Mouse (Mus musculus) macrophage (primary cell): ENCODE data around the gene Ece1. TPM values are rescaled to one million over a fixed set of nuclear protein-coding genes. Genes with fewer than 3 reads are reported as not detected.
A peak's percentile ranks its signal among the peaks of the same experiment; 100 is the strongest.

ENCODE experiments used
- H3K27ac ChIP-seq: fragments of 350-480 bp; formaldehyde crosslinking; 2 replicates; pipeline ENCODE4 v1.9.0; 2021
- H3K36me3 ChIP-seq: fragments of 350-480 bp; formaldehyde crosslinking; 2 replicates; pipeline ENCODE4 v1.9.0; 2021; ENCODE audit errors: inconsistent target
- H3K4me3 ChIP-seq: fragments of 350-480 bp; formaldehyde crosslinking; 2 replicates; pipeline ENCODE4 v1.9.0; 2021; ENCODE audit errors: inconsistent target
- H3K79me2 ChIP-seq: fragments of 350-480 bp; formaldehyde crosslinking; 2 replicates; pipeline ENCODE4 v1.9.0; 2021; ENCODE audit errors: inconsistent target
- WGBS: methylation state at CpG from one replicate; pipeline ENCODE4 v1.1.7; 2026; ENCODE audit warnings: inconsistent platforms; ENCODE audit not compliant: missing documents; 5-methylcytosine and 5-hydroxymethylcytosine counted together
- polyA plus RNA-seq: library from polyadenylated mRNA; stranded (reverse); fragments of 250-400 nt; gene quantifications from 3 replicates; pipeline ENCODE4 v1.2.4, GENCODE M21; 2018; ENCODE audit warnings: inconsistent platforms
- total RNA-seq, 78 experiments: library from RNA; depleted of rRNA; stranded (reverse); fragments of 250-400 nt; gene quantifications; 1 replicate in 9 of 78; 2 replicates in 24 of 78; 3 replicates in 43 of 78; 4 replicates in 2 of 78; pipeline ENCODE4 v1.2.4; 2018; ENCODE audit warnings: inconsistent platforms in 56 of 78

Ece1 gene
- total RNA-seq (2018; cell fraction: chromatin; rRNA removed) = 100 to 1,000 TPM in 1 of 26 experiments, 10 to 100 TPM in 20, 1 to 10 TPM in 5; 4.7 to 106 (median 17.9) TPM
- 10 to 100 TPM; 20.8 to 88.6 (median 41.4) TPM for total RNA-seq (2018; cell fraction: cytosol; rRNA removed)
- total RNA-seq (2018; cell fraction: nucleus; rRNA removed) = 100 to 1,000 TPM in 1 of 26 experiments, 10 to 100 TPM in 25; 26.0 to 107 (median 46.3) TPM
- 31.0 to 41.6 TPM (median 31.7 TPM) in 3 replicates for polyA plus RNA-seq

DNA sequence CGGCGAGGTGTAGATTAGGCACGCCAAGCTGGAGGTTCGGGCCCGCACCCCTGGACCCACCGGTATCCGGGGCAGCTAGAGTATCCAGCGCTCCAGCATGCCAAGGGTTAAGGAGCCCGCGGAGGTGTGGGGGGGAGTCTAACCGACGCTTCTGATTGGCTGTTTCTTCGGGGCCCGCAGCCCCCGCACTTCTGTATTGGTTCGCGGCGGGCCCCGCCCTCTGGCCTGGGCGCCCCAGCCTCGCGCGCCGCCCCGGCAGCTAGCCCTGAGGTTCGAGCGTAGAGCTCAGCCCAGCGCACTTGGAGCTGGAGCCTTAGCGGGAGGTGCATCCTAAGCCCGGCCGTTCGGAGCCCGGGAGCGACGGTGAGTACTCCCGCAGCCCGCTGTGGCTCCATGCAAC is at the start of gene Ece1:
Gene Ece1, plus strand, starts transcription at position 219 of the 400 bp plus-strand sequence.
- no peak within 1 kb of the TSS for H3K27ac ChIP-seq
- peak within 1 kb of the TSS; percentile 51 for H3K4me3 ChIP-seq
- WGBS = 1% methylated on average over 35 of the region's 37 CpGs
- no peaks in the 10 kb centered on the region; the same call in 1 of the 2 replicates for H3K79me2 ChIP-seq
- no peaks in the 10 kb centered on the region for H3K36me3 ChIP-seq

DNA sequence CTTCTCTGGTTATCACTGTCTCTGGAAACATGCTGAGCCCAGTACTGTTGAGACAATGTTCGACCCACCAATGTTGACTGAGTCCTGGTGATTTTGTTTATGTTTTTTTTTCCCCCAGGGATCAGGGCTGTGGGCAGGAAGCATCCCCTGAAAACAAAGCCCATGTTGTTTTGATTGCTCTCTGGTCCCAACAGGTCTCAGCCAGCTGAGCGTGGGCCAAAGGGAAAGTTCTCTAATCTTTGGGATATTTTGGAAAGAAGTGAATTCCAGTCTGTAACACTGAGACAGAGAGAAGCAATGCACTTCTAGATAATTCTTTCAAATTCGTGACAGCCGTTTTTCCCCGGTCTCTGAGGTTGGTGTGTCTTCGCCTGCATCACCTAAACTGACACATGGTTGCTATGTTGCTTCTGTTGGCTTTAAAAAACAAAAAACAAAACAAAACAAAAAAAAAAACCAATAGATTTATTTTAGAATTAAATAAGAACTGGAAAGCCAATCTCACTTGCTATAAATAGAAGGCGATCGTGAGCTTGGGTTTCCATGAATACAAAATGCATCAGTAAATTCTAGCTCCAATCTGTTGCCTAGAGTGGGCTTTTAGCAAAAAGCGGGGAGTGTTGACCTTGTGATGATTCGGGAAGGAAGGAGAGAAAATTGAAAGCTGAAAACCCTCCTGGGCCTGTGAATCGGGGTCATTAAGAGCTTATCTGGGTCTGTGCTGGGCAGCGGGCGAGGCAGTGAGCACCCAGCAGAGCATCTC is 48.9 kb upstream of the Ece1 start:
- Histone ChIP-seq H3K4me3 (no peak overlapping the region), H3K79me2 (no peaks in the 10 kb centered on the region), H3K27ac (no peak overlapping the region), H3K36me3 (no peaks in the 10 kb centered on the region)
- WGBS = 88% methylated on average over 12 of the region's 13 CpGs

DNA sequence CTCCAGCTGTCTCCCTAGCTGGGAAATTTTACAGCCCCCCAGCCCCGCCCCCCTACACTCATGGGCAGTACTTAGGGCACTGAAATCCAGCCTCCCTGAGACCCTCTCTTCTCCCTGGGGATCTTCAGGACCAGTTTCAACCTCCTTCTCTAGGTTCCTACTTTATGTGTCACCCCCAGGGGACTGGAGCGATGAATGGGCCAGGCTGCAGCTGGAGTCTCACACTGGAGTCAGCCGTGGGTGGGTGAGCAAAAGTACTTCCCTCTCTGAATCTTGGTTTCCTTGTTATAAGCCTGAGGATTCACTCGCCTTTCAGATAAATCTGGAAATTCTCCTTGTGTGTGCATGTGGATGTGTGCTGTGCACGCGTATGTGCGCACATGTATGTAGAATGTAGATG is 47.9 kb upstream of the Ece1 start:
- H3K4me3 ChIP-seq = no peak overlapping the region
- H3K27ac ChIP-seq = no peak overlapping the region
- 80% methylated on average over 7 of the region's 7 CpGs for WGBS
- no peaks in the 10 kb centered on the region for H3K79me2 ChIP-seq
- no peaks in the 10 kb centered on the region for H3K36me3 ChIP-seq

DNA sequence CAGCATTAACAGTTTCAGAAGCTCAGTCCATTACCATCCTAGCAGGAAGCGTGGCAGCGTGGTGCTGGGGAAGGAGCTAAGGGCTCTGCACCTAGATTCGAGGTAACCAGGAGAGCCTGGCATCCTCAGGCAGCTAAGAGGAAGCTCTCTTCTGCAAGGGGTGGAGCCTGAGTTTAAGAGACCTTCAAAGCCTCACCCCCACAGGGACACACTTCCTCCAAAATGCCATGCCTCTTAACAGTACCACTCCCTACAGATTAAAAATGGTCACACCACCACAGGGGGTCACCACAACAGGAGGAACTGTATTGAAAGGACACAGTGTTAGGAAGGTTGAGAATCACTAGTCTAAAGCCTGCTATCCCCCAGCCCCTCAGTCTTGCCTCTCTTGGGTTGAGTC is 46.6 kb upstream of the Ece1 start:
- H3K79me2 ChIP-seq = no peaks in the 10 kb centered on the region
- 39% methylated on average over 3 of the region's 3 CpGs for WGBS
- H3K36me3 ChIP-seq = no peaks in the 10 kb centered on the region
- H3K27ac ChIP-seq = no peak overlapping the region
- H3K4me3 ChIP-seq = no peak overlapping the region

DNA sequence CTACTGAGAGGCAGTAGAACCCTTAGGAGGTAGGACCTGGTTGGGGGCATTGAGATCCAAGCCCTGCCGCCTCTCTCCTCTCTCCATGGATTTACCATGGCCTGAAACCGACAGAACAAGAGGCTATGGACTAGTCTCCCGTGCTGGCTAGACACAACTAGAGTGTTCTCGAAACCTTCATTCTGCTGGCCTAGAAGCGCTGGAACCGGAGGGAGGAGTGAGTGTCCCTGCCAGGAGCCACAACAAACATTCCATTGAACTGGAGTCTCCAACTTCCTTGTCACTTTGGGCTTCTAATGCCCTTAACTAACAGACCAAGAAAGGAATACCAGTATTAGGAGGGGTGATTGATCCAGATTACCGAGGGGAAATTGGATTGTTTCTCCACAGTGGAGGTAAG is 45.8 kb upstream of the Ece1 start:
- 90% methylated on average over 7 of the region's 7 CpGs for WGBS
- H3K79me2 ChIP-seq = no peaks in the 10 kb centered on the region
- H3K36me3 ChIP-seq = no peaks in the 10 kb centered on the region
- no peak overlapping the region for H3K4me3 ChIP-seq
- H3K27ac ChIP-seq = no peak overlapping the region

DNA sequence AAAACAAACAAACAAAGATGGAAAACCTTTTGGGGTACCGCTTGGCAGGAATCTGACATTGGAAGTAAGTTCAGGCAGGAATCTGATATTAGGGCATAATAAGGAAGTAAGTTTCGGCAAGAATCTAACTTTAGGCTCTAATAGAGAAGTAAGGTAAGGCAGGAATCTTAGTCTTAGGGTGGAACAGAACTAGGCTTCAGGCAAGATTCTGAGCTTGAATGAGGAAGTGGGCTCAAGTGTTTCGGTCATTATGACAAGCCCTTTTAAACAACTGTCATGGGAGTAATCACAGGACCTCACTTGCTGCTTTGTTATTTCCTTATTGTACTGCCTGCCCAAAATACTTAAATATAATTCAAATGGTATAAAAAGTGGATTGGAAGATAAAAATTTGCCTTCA is 43.7 kb upstream of the Ece1 start:
- Histone ChIP-seq H3K79me2 (no peaks in the 10 kb centered on the region), H3K27ac (no peak overlapping the region), H3K36me3 (no peaks in the 10 kb centered on the region), H3K4me3 (no peak overlapping the region)
- 39% methylated on average over 3 of the region's 3 CpGs for WGBS

DNA sequence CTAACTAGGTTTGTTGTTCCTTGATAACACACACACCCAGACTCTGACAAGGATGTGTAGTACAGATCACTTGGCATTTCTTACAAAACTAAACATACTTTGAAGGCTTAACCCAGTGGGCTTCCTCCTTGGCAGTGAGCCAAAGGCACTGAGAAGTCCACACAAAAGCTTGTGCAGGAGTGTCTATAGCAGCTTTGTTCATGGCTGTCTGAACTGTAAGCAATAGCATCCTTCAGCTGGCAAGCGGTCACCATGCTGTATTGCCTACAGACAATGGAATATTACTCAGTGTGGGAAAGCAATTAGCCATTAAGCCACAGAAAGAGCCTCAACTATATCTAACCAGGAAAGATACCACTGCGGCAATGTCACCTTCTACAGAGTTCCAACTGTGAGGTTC is 42.5 kb upstream of the Ece1 start:
- H3K27ac ChIP-seq = no peak overlapping the region
- WGBS = 91% methylated on average over 2 of the region's 2 CpGs

DNA sequence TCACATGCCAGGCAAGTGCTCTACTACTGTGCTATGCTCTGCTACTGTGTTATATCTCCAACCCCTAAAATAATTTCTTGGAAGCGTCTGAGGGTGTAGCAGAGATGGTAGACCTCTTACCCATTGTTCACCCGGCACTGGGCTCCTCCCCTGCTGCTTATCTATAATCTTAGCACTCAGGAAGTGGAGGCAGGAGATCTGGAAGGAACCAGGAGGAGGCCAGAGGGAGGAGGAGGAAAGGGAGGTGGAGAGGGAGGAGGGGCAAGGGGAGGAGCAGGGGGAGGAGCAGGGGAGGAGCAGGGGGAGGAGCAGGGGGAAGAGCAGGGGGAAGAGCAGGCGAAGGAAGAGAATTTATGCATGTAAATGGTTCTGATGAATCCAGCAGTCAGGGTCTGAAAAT is 41.3 kb upstream of the Ece1 start:
- H3K27ac ChIP-seq = no peak overlapping the region
- no peaks in the 10 kb centered on the region for H3K79me2 ChIP-seq
- no peak overlapping the region for H3K4me3 ChIP-seq
- H3K36me3 ChIP-seq = no peaks in the 10 kb centered on the region
- WGBS = 80% methylated on average over 3 of the region's 3 CpGs

More for the DNA sequence above, 42.5 kb upstream of the Ece1 start:
- Histone ChIP-seq H3K4me3 (no peak overlapping the region), H3K79me2 (no peaks in the 10 kb centered on the region), H3K36me3 (no peaks in the 10 kb centered on the region)

DNA sequence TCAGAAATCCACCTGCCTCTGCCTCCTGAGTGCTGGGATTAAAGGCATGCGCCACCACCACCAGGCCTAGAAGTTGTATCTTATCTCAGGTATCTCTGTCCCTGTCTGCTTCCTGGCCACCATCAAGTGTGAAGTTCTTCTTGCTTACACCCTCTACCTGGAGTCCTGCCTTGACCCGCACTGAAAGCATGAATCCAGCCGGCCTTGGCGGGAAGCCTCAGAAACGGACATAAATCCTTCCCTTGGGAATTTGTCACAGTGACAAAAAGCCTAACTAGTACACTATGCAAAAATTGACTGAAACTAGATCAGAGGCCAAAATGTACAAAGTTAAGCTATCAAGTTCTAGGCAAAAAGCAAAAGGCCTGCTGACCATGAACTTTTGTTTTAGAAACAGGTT is 39.5 kb upstream of the Ece1 start:
- no peak overlapping the region for H3K4me3 ChIP-seq
- 97% methylated on average over 5 of the region's 5 CpGs for WGBS
- no peaks in the 10 kb centered on the region for H3K36me3 ChIP-seq
- no peak overlapping the region for H3K27ac ChIP-seq
- H3K79me2 ChIP-seq = no peaks in the 10 kb centered on the region

DNA sequence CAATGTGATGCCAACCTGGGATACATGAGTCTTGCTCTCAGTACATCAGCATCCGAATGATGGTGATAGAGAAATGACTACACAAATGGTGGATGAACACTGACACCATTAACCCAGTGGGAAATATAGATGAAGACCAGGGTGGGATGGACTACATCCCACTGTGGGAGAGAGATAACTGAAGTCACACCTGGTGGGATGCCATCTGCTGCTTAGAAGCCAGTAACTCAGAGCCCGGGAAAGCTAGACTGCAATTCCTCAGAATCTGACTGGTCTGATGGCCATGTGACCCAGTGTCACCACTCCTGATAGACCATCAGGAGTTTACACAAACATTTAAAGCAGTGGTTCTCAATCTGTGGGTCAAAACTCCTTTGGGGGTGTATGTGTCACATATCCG is 38.5 kb upstream of the Ece1 start:
- H3K27ac ChIP-seq = no peak overlapping the region
- H3K79me2 ChIP-seq = no peaks in the 10 kb centered on the region
- H3K36me3 ChIP-seq = no peaks in the 10 kb centered on the region
- no peak overlapping the region for H3K4me3 ChIP-seq
- WGBS = 92% methylated on average over 3 of the region's 3 CpGs

DNA sequence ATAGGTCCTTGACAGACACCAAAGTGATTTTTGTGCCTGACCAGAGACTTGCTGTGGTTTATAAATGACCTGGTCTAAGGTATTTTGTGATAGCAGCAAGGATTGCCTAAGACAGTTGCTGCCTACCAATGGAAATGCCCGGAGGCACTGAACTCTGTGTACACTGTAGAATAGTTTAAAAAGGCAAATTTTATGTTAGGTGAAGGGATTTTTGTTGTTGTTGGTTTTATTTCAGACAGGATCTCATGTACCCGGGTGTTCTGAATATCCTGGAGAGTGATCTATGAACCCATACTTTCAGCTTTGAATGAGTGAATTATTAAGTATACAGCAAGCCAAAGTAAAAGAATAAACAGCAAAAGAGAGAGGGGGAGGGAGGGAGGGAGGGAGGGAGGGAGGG is 37.2 kb upstream of the Ece1 start:
- Histone ChIP-seq H3K27ac (no peak overlapping the region), H3K36me3 (no peaks in the 10 kb centered on the region), H3K79me2 (no peaks in the 10 kb centered on the region), H3K4me3 (no peak overlapping the region)
- 86% methylated on average over 2 of the region's 2 CpGs for WGBS

DNA sequence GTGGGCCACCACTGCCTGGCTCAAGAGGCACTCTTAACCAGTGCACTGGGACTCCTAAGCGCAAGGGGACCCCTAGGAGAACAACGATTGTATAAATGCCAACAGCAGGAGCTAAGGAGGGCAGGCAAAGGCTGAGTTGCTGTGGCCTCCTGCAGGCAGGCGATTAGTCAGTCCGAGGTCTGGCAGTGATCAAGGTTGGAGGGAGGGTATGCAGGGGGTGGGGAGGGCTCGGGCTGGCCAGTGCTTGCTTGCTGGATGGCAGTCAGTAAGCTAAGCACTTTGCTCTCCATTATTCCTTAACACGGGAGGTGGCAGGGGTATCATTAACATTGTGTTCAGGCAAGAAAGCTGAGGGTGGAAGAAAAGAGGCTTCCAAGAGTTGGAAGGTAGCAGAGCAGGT is 31.7 kb upstream of the Ece1 start:
- H3K4me3 ChIP-seq = no peak overlapping the region
- 50% methylated on average over 6 of the region's 6 CpGs for WGBS
- no peaks in the 10 kb centered on the region for H3K36me3 ChIP-seq
- no peak overlapping the region for H3K27ac ChIP-seq
- H3K79me2 ChIP-seq = no peaks in the 10 kb centered on the region

DNA sequence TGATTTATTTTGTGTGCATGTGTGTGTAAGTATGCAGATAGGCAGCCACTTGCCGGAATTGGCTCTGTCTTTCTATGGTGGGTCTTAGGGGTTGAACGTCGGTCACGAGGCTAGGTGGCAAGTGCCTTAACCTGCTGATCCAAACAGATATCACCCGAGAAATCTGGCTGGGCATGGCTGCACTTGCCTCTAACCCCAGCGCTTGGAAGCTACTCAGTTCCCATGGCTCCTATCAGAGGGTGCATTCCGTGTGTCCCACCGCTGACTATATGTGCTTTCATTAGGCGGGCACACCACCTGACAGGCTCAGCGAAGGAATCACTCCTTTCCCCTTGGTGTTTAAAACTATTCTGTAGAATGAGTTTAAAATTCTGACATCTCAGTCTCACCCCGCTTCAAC is 30.4 kb upstream of the Ece1 start:
- WGBS = 88% methylated on average over 10 of the region's 11 CpGs
- Histone ChIP-seq H3K27ac (no peak overlapping the region), H3K79me2 (no peaks in the 10 kb centered on the region), H3K4me3 (no peak overlapping the region), H3K36me3 (no peaks in the 10 kb centered on the region)

DNA sequence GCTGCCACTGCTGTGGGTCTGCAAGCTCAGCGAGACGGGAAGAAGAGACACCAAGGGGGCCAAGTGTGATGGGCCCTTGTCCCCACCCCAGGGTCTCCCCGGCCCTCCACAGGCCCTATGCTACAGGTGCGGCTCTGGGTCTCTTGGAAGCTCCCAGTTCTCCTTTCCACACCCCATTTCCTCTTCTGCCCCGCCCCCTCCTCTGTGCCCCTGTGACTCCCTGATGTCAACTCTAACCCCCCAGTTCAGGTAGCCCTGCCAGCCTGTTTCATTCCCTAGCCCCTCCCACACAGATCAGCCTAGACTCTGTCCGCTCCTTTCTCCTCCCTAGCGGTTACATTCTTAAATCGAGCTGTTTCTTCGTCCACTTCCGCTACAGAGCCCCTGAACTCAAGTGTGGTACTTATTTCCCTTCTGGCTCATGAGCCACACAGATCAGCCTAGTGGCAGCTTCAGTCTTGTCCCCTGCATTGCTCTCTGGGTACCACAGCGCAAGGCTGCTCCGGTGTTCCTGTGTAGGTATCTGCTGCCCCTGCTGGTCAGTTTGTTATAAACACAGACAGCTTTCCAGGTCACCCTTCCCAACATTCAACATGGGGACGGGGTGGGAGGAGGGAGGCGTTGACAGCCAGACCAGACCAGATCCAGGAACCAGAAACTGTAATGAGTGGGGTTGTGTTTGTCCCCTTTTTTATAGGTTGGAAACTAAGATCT is 26.3 kb upstream of the Ece1 start:
- Histone ChIP-seq H3K27ac (no peak overlapping the region), H3K36me3 (no peaks in the 10 kb centered on the region), H3K4me3 (no peak overlapping the region), H3K79me2 (no peaks in the 10 kb centered on the region)
- 13% methylated on average over 13 of the region's 14 CpGs for WGBS

DNA sequence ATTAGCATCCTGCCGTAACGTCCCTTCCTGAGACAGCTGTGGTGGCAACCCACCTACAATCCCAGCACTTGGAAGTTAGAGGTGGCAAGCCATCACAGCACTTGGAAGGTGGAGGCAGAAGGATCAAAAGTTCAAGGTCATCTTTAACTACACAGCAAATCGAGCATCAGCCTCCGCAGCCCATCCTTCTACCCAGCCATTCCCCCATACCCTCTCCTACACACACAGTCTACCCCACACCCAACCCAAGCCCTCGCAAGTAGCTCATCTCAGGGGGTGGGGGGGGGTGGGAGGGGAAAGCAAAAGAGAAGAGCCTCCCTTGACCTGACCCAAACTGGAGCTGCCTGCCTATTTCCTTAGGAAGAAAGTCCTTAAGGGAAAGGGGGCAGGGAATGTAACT is 25.3 kb upstream of the Ece1 start:
- 90% methylated on average over 4 of the region's 5 CpGs for WGBS

More for the DNA sequence above, 25.3 kb upstream of the Ece1 start:
- no peak overlapping the region for H3K4me3 ChIP-seq
- H3K27ac ChIP-seq = no peak overlapping the region
- H3K36me3 ChIP-seq = no peaks in the 10 kb centered on the region
- no peaks in the 10 kb centered on the region for H3K79me2 ChIP-seq
